Mouse (Mus musculus) c-Kit-positive CD71-positive TER-119-positive erythroid progenitor cells, embryonic 14.5 days (primary cell): ENCODE data around the gene Tmem120a.
A peak's percentile ranks its signal among the peaks of the same experiment; 100 is the strongest.

Experiments
- DNase-seq: peaks from one replicate; pipeline ENCODE4 v3.0.0-alpha.2; 2013; ENCODE audit warnings: low spot score

Tmem120a gene

GRCm38 (mm10) chr5:135710599-135711214, 33.5 kb downstream of the Tmem120a start:
- no peak for DNase-seq

GRCm38 (mm10) chr5:135709716-135710115, 34.5 kb downstream of the Tmem120a start:
- DNase-seq: no peak

DNA sequence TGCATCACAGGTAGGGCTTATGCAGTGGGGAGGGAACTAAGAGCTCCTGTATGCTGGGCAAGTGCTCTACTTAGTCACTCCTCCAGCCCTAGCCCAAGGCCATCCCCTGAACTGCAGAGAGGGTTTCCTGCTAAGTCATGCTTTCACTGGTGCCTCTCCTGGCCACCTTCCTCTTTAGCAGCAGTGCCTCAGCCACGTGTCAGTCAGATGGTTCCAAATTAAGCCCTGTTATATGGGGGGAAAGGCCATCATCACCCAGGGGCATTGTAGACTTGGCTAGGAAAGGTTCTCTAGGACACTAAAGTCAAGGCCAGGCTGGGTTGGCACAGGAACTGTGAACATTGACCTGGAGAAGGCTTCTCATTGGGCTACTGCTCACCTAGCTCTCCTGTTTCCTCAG, 36.4 kb downstream of the Tmem120a start:
- DNase-seq: no peak

- no peak for DNase-seq
Measured at GRCm38 (mm10) chr5:135707039-135707438, 37.2 kb downstream of the Tmem120a start.

- DNase-seq: no peak
Measured at GRCm38 (mm10) chr5:135705383-135705782, 38.9 kb downstream of the Tmem120a start.

GRCm38 (mm10) chr5:135703431-135703830, 40.8 kb downstream of the Tmem120a start:
- DNase-seq: no peak

GRCm38 (mm10) chr5:135702682-135703192, 41.5 kb downstream of the Tmem120a start:
- peak; percentile 42 for DNase-seq

- no peak for DNase-seq
Measured at GRCm38 (mm10) chr5:135702190-135702589, 42.1 kb downstream of the Tmem120a start.

GRCm38 (mm10) chr5:135701601-135702000, 42.6 kb downstream of the Tmem120a start:
- DNase-seq: no peak

DNA sequence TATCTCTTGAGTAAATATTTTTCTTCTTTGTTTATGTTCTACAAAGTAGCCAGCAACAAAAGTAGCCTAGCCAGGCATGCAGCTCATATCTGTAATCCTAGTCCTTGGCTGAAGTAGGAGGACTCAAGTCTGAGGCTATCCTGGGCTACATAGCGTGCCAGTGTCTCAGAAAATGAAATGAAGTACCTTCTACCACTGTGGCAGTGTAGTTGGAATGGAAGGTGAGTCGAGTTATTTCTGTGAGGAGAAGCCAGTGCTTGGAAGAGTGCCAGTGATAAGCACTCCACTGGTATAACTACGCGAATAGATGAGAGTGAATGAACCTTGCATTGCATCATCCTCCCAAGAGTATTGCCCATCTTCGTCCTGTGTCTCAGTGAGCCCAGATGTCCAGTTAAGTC, 46.5 kb downstream of the Tmem120a start:
- no peak for DNase-seq

DNA sequence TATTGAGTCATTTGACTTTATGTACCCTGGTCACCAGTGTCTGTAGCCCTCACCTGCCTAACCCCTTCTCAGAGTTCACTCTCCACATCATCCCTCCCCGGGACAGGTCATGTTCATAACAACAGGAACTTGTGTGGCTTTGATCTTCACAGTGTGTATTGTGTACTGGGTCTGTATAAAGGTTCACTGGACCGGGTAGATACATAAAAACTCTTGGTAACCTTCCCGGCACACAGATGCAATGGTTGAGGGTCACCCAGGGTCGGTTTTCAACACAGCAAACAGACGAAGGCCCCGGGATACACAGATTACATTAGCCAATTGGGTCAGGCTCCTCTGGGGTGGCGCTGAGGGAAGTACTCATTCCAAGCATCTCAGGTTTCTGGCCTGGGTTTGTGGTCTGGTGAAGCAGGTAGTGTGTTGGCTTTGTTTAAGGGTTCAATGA, 48.9 kb downstream of the Tmem120a start:
- no peak for DNase-seq

GRCm38 (mm10) chr5:135693281-135693853, 50.9 kb downstream of the Tmem120a start:
- DNase-seq: no peak

DNA sequence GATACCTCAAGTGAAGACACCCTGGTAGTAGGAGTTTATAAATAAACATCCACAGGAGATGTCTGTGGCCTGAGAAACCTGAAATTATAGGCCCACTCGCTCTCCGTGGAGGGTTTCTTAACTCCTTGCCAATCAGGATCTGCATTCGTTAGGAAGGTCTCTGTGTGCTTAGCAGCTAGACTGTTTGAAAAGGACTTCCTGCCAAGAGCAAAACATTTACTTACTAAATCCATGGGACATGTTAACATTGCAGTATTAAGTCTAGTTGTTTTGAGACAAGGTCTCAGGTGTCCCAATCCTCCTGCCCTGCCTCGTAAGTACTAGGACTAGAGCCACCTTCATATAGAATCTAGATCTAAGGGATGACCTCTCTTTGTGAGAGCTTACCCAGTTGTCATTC, 53.0 kb downstream of the Tmem120a start:
- DNase-seq: no peak

DNA sequence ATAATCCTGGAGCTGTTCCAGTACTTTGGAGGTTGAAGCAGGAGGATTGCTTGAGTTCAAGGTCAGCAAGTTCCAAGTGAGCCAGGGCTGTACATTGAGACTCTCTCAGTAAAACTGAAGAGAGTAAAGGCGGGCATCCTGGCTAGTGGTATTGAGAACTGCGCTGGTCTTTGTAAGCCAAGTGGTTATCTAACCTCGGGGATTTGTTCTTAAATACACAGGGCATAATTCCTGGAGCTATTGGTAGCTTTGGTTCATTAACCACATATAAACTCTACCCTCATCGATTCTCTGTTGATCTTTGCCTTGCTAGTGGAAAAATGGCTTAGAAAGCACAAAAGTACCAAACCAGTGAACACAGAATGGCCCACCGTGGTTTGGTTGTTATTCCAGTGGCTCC, 53.8 kb downstream of the Tmem120a start:
- DNase-seq: no peak
